Mouse (Mus musculus) cortical plate, adult 2 months (tissue): Measurements from ENCODE around the gene Adcy7. TPM values are rescaled to one million over a fixed set of nuclear protein-coding genes. Genes with fewer than 3 reads are reported as not detected.

Source experiments
- H3K27ac ChIP-seq: fragments of 200-500 bp; 2 replicates; pipeline ENCODE4 v1.5.1; 2012; ENCODE audit warnings: low read length, control low read depth, inconsistent platforms; ENCODE audit not compliant: insufficient read depth
- H3K4me1 ChIP-seq: fragments of 200-500 bp; 2 replicates; pipeline ENCODE4 v1.6.1; 2011; ENCODE audit warnings: low read length; ENCODE audit not compliant: control insufficient read depth, insufficient read depth
- H3K4me3 ChIP-seq: fragments of 200-500 bp; 2 replicates; pipeline ENCODE4 v1.5.1; 2011; ENCODE audit warnings: mild to moderate bottlenecking, low read length, control low read depth; ENCODE audit not compliant: insufficient read depth
- CTCF ChIP-seq: fragments of 200-500 bp; IDR thresholded peaks from 2 replicates; pipeline ENCODE4 v1.5.1; 2011; ENCODE audit warnings: mild to moderate bottlenecking, control low read depth, low read length; ENCODE audit not compliant: insufficient read depth; ENCODE audit errors: extremely low read depth
- POLR2A ChIP-seq: fragments of 200-500 bp; IDR thresholded peaks from 2 replicates; pipeline ENCODE4 v1.6.1; 2011; ENCODE audit warnings: mild to moderate bottlenecking, low read length, control low read depth; ENCODE audit not compliant: insufficient read depth; ENCODE audit errors: extremely low read depth
- polyA plus RNA-seq: library from polyadenylated mRNA; depleted of rRNA; stranded (reverse); fragments of >200 nt; gene quantifications from 2 replicates; pipeline ENCODE4 v1.2.3, GENCODE M21; 2012

The Adcy7 gene
- polyA plus RNA-seq, 1 experiment: 3.1 TPM

DNA sequence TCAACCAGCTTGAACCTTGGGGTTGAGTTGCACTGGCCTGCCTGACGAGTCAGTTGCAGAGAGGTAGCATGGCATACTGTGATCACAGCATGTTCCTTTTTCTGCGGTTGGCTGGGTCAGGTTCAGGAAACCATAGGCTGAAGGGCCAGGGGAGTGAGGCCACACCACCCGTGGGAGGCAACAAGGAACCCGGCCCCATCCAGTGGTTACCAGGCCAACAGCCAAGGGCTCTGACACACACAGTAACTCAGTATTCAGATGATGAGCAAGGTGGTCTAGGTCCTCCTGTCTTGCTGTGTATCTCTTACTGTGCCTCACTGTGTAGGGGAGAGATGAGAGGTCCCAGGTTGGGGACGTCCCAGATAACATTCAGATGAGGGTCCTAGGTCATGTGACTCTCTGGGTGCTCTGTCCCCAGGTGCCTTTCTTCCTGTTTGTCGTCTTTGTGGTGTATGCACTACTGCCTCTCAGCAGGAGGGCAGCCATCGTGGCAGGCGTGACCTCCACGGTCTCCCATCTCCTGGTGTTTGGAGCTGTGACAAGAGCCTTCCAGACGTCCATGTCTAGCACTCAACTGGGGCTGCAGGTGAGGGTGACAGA, 37.2 kb downstream of the Adcy7 start:
- Histone ChIP-seq H3K27ac (no peak overlapping the region), H3K4me3 (no peak overlapping the region)
- TF ChIP-seq POLR2A (no peak), CTCF (no peak)

DNA sequence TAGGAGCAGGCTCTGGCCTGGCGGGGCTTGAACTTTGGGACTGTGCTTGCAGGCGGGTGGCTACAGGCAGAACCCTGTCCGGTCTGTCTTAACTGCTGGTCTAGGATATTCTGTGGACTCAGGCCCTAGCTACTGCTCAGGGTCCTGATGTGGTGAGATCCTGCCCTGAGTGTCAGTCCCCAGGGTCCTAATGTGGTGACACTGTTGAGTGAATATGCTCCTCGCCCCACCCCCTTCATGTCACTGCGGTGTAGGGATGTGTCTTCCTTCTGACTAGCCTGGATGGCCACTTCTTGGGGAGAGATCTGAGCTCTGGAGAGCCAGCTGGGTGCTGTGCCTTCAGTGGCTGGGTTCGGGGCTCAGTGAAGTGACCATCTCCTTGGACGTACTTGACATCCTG, 37.7 kb downstream of the Adcy7 start:
- Histone ChIP-seq H3K4me3 (no peak overlapping the region), H3K27ac (no peak overlapping the region), H3K4me1 (no peaks in the 10 kb centered on the region)
- TF ChIP-seq POLR2A (no peak), CTCF (no peak)

More for the DNA sequence above, 37.2 kb downstream of the Adcy7 start:
- H3K4me1 ChIP-seq: no peaks in the 10 kb centered on the region

DNA sequence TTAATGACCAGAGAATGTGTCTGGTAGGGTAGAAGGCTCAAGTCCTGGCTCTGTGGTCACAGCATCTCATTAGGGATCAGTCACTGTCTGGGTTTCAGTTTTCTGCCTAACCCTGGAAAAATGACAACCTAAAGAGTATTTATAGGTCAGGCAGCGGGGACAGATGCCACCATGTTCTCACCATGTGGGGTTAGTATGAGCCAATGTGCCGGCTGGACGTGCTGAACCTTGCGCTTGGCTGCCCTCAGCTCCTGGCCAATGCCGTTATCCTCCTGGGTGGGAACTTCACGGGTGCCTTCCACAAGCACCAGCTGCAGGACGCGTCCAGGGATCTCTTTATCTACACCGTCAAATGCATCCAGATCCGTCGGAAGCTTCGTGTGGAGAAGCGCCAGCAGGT, 38.1 kb downstream of the Adcy7 start:
- Histone ChIP-seq H3K4me3 (no peak overlapping the region), H3K4me1 (no peaks in the 10 kb centered on the region), H3K27ac (no peak overlapping the region)
- no peak for TF ChIP-seq POLR2A
- TF ChIP-seq CTCF: no peak

DNA sequence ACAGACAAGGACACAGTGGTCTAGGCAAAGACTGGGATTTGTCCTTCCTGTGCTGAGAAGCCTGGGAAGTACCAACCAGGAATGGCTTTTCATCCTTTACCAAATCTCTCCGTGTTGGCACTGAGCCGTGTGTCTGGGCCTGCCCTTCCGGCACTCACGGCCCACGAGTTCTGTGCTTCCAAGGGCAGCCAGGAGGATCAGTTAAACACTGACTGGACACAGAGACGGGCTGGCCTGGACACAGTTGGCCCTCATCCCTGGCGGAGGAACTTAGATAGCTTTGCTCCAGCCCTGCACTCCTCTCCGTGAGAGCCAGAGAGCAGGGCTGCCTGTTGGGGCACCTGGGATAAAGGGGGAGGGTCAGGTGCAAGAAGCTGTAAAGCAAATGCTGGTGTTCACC, 40.8 kb downstream of the Adcy7 start:
- Histone ChIP-seq H3K4me1 (no peaks in the 10 kb centered on the region), H3K27ac (no peak overlapping the region), H3K4me3 (no peak overlapping the region)
- TF ChIP-seq CTCF (no peak), POLR2A (no peak)

DNA sequence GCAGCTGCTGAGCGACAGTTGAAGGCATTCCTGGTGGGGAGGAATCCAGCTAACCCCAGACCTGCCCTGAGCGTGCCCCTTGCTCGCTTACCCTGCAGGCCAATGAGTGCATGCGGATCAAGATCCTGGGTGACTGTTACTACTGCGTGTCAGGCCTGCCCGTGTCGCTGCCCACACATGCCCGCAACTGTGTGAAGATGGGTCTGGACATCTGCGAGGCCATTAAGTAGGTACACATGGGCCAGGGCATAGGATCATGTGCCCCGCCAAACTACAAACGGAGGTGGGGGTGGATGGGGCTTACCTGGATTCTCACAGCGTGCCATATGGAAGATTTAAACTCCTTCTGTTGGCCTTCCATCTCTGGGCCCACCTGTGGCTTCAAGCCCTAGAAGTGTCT, 41.8 kb downstream of the Adcy7 start:
- Histone ChIP-seq H3K4me1 (no peaks in the 10 kb centered on the region), H3K27ac (no peak overlapping the region), H3K4me3 (no peak overlapping the region)
- TF ChIP-seq CTCF (no peak), POLR2A (no peak)

DNA sequence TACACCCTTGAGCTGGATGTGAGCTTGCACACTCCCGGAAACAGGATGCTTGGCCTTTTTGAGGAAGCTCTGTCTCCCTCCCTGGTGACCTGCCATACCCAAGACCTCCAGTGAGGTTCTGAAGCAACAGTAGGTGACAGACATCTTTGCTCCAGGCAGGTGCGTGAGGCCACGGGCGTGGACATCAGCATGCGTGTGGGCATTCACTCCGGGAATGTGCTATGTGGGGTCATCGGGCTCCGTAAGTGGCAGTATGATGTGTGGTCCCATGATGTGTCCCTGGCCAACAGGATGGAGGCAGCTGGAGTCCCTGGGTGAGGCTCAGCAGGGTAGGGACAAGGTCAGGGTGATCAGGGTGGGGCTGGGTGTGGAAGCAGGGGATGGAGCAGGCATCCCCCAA, 43.1 kb downstream of the Adcy7 start:
- H3K4me1 ChIP-seq: no peaks in the 10 kb centered on the region
- TF ChIP-seq CTCF (no peak), POLR2A (no peak)
- H3K4me3 ChIP-seq: no peak overlapping the region
- no peak overlapping the region for H3K27ac ChIP-seq

DNA sequence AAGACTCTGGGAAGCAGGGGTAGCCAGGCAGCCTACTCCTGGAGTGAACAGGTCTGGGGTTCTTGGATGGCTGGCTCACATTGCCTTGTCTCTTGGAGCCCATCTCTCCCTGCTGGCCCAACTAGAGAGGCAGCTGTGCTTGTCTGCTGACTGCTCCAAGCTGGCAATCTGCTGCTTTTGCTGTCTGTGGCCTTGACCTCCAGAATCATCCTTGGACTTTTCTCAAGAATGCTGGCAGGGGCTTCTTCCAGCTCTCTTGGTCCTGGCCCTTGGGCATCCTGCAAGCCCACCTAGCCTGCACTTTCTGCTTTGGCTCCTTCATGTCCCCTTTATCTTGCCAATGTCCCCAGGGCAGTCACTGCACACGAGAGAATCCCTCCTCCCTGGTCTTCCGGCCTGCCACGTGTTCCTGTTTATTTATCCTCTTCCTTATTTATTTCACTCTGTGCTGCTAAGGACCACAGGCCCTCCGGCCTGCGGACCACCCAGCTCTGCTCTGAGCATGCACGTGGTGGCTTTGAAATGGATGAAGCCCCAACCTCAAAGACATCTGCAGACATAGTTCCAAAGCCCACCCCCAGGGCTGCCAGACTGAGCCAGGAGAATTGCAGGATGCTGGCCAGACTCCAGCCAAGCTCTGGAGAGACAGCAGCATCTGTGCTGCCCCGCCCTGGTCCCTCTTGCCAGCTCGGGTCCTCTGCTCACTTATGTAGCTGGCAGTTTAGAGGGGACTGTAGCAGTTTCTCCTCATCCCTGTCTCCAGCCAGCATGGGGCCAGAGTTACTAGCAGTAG, 44.1 kb downstream of the Adcy7 start:
- H3K4me3 ChIP-seq: no peak overlapping the region
- H3K27ac ChIP-seq: no peak overlapping the region
- TF ChIP-seq CTCF (no peak), POLR2A (no peak)
- H3K4me1 ChIP-seq: no peaks in the 10 kb centered on the region

DNA sequence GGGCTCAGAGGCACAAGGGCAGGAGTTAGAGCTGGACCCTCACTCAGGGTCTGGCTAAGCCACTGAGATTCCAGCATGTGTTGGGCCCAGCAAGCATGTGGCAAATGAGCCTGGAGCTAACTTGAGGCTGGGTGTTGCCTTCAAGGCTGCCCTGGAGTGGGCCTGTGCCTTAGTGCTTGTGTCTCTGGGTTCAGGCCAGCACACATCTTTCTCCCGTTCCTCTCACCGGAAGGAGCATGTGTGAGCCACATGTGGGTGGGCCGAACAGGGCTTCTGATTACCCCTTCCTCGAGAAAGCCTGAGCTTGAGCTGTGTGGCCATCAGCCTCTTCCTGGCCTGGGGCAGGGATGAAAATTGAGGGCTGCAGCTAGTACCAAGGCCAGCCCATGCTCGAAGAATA, 45.1 kb downstream of the Adcy7 start:
- no peaks in the 10 kb centered on the region for H3K4me1 ChIP-seq
- H3K4me3 ChIP-seq: no peak overlapping the region
- no peak overlapping the region for H3K27ac ChIP-seq
- no peak for TF ChIP-seq POLR2A
- no peak for TF ChIP-seq CTCF

DNA sequence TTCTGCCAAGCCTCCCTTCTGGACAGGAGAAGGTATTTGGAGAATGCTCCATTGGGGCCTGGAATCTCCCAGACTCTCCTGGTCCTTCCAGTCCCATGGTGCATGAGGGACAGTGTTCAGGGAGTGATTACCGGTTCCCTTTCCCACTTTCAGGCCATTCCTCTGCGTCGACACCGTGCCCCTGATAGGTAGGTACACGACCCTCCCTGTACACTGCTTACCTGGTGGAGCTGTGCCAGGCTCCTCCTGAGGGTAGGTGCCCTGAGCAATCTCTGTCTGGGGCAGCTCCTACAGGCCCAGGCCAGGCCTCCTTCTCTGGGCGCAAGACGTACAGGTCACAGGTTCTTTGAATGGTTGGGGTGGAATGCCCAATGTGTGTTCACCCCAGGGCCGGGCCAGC, 45.9 kb downstream of the Adcy7 start:
- Histone ChIP-seq H3K4me3 (no peak overlapping the region), H3K27ac (no peak overlapping the region), H3K4me1 (no peaks in the 10 kb centered on the region)
- TF ChIP-seq POLR2A (no peak), CTCF (no peak)

DNA sequence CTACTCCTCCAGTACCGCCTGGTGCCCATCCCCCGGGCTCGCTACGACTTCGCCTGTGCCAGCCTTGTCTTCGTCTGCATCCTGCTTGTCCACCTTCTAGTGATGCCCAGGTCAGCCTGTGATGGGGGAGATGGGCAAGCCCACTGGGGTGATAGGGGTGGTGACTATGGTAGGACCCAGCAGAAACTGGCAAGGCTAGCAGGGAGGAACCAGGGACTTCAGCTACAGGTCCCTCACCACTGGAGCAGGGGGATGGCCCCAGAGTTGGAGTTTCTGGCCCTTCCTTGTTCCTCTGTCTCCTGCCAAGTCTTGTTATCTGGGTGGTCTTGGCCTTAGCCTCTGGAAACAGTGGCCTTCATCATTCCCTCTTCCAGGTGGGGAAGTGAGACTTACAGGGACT, 47.9 kb downstream of the Adcy7 start:
- no peak overlapping the region for H3K4me3 ChIP-seq
- no peak for TF ChIP-seq POLR2A
- no peak for TF ChIP-seq CTCF
- H3K27ac ChIP-seq: no peak overlapping the region
- no peaks in the 10 kb centered on the region for H3K4me1 ChIP-seq

DNA sequence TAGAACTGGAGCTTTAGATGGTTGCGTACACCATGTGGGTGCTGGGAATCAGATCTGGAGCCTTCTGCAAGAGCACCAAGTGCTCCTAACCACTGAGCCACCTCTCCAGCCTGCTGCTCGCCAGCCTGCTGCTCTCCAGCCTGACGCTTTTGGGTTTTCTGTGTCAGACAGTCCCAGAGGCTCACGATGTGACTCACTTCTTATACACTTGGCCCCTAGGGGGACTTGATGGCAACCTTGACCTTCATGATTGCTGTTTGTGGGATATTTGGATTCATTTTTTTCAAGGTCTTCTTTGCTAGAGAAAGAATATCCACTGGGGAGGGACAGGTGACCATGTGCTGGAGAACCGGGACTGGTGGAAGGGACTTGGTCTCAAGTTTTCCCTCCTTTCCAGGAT, 49.2 kb downstream of the Adcy7 start:
- TF ChIP-seq POLR2A (no peak), CTCF (no peak)
- H3K4me3 ChIP-seq: no peak overlapping the region
- no peaks in the 10 kb centered on the region for H3K4me1 ChIP-seq
- H3K27ac ChIP-seq: no peak overlapping the region
